Mouse (Mus musculus) C2C12 (cell line): ENCODE measurements around the gene Rin1.

ENCODE experiments used
- CEBPB ChIP-seq: IDR thresholded peaks from one replicate; pipeline ENCODE4 v1.6.1; 2011; ENCODE audit warnings: low read depth, mild to moderate bottlenecking, control low read depth, moderate library complexity
- CTCF ChIP-seq: IDR thresholded peaks from one replicate; pipeline ENCODE4 v1.5.1; 2011; ENCODE audit not compliant: control insufficient read depth, insufficient read depth, insufficient read length
- MAX ChIP-seq: IDR thresholded peaks from one replicate; pipeline ENCODE4 v1.6.1; 2011; ENCODE audit warnings: mild to moderate bottlenecking, control low read depth

GRCm38 (mm10) chr19:5045531-5045930 is 4.8 kb upstream of the Rin1 start:
- TF ChIP-seq MAX = peak; percentile 56
- TF ChIP-seq CTCF = no peak
- TF ChIP-seq CEBPB = no peak
